Mouse (Mus musculus): ENCODE results near the gene Saa4. TPM values are rescaled to one million over a fixed set of nuclear protein-coding genes. Genes with fewer than 3 reads are reported as not detected.

Gene Saa4
- polyA plus RNA-seq, 1 experiment from 2014 or later = not detected

GRCm38 (mm10) chr7:46738561-46739460 is 6.4 kb upstream of the Saa4 start:
- 89% methylated on average over 12 of the region's 12 CpGs for WGBS
- Histone ChIP-seq H3K9me3 (no peaks in the 10 kb centered on the region), H3K4me2 (replicated peaks) (no peak overlapping the region), H3K9ac (replicated peaks) (no peak overlapping the region), H3K36me3 (no peaks in the 10 kb centered on the region), H3K4me3 (replicated peaks) (no peak overlapping the region), H3K27ac (no peak overlapping the region), H3K27me3 (no peaks in the 10 kb centered on the region), H3K4me1 (replicated peaks) (no peaks in the 10 kb centered on the region)
- no peak for ATAC-seq

DNA sequence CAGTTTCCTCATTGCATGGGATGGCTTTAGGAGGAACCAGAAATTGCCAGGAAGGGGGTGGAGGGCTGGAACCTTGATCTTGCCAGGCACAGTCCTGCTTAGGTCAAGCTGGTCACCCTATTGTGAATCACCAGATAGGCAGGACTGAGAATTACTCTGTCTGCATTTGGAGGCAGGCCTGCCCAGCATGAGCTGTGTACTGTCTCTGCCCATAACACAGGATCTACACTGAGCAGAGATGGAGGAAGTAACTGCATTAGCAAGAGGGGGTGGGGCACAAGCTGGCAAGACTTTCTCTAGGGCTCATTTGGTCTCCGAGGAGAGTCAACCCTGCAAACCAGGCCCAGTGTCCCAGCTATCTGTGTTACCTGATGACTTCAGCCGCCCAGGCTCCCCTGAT is 2.6 kb upstream of the Saa4 start:
- no peaks in the 10 kb centered on the region for H3K27me3 ChIP-seq
- WGBS = 88% methylated on average over 2 of the region's 2 CpGs
- no peaks in the 10 kb centered on the region for H3K4me1 ChIP-seq (replicated peaks)
- H3K36me3 ChIP-seq = no peaks in the 10 kb centered on the region
- H3K4me2 ChIP-seq (replicated peaks) = no peak overlapping the region
- no peak for ATAC-seq
- no peaks in the 10 kb centered on the region for H3K9me3 ChIP-seq
- no peak overlapping the region for H3K4me3 ChIP-seq (replicated peaks)
- no peak overlapping the region for H3K27ac ChIP-seq
- H3K9ac ChIP-seq (replicated peaks) = no peak overlapping the region

- no peaks in the 10 kb centered on the region for H3K4me1 ChIP-seq (replicated peaks)
- H3K36me3 ChIP-seq = no peaks in the 10 kb centered on the region
- no peaks in the 10 kb centered on the region for H3K27me3 ChIP-seq
- H3K9ac ChIP-seq (replicated peaks) = no peak overlapping the region
- no peaks in the 10 kb centered on the region for H3K9me3 ChIP-seq
- WGBS = 86% methylated on average over 1 of the region's 1 CpGs
- no peak overlapping the region for H3K27ac ChIP-seq
- no peak overlapping the region for H3K4me3 ChIP-seq (replicated peaks)
- no peak for ATAC-seq
- H3K4me2 ChIP-seq (replicated peaks) = no peak overlapping the region
Observed at GRCm38 (mm10) chr7:46727584-46727983, 4.8 kb downstream of the Saa4 start.

- H3K4me3 ChIP-seq (replicated peaks) = no peak overlapping the region
- no peak overlapping the region for H3K27ac ChIP-seq
- H3K4me1 ChIP-seq (replicated peaks) = no peaks in the 10 kb centered on the region
- H3K9ac ChIP-seq (replicated peaks) = no peak overlapping the region
- WGBS = 76% methylated on average over 5 of the region's 5 CpGs
- H3K27me3 ChIP-seq = 0 out of 2 replicates have a peak, but pooled peaks cover 3% of the 10 kb centered on the region
- H3K9me3 ChIP-seq = no peaks in the 10 kb centered on the region
- H3K4me2 ChIP-seq (replicated peaks) = no peak overlapping the region
- H3K36me3 ChIP-seq = no peaks in the 10 kb centered on the region
- ATAC-seq = no peak
Observed at GRCm38 (mm10) chr7:46724396-46724795, 8.0 kb downstream of the Saa4 start.

GRCm38 (mm10) chr7:46723849-46724248 is 8.6 kb downstream of the Saa4 start:
- H3K4me2 ChIP-seq (replicated peaks) = no peak overlapping the region
- no peaks in the 10 kb centered on the region for H3K9me3 ChIP-seq
- H3K36me3 ChIP-seq = no peaks in the 10 kb centered on the region
- no peak for ATAC-seq
- WGBS = 83% methylated on average over 3 of the region's 3 CpGs
- no peaks in the 10 kb centered on the region for H3K4me1 ChIP-seq (replicated peaks)
- no peak overlapping the region for H3K27ac ChIP-seq
- H3K9ac ChIP-seq (replicated peaks) = no peak overlapping the region
- H3K4me3 ChIP-seq (replicated peaks) = no peak overlapping the region
- 0 out of 2 replicates have a peak, but pooled peaks cover 3% of the 10 kb centered on the region for H3K27me3 ChIP-seq

DNA sequence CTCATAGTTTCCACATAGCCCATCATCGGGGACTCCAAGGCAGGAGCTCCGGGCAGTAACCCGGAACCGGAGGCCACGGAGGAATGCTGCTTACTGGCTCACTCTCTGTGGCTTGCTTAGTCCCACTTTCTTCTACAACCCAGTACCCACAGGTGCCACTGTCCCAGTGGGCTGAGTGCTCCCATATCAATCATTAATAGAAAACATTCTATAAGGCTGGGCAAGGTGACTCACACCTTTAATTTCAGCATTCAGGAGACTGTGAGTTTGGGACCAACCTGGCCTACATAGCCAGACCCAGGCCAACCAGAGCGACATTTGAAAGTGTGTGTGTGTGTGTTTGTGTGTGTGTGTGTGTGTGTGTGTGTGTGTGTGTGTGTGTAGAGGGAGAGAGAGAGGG is 9.0 kb downstream of the Saa4 start:
- no peak for ATAC-seq
- WGBS = 95% methylated on average over 6 of the region's 6 CpGs
- no peak overlapping the region for H3K4me2 ChIP-seq (replicated peaks)
- H3K4me1 ChIP-seq (replicated peaks) = no peaks in the 10 kb centered on the region
- no peak overlapping the region for H3K4me3 ChIP-seq (replicated peaks)
- H3K9me3 ChIP-seq = no peaks in the 10 kb centered on the region
- no peak overlapping the region for H3K9ac ChIP-seq (replicated peaks)
- H3K27me3 ChIP-seq = 0 out of 2 replicates have a peak, but pooled peaks cover 3% of the 10 kb centered on the region
- no peak overlapping the region for H3K27ac ChIP-seq
- H3K36me3 ChIP-seq = no peaks in the 10 kb centered on the region

DNA sequence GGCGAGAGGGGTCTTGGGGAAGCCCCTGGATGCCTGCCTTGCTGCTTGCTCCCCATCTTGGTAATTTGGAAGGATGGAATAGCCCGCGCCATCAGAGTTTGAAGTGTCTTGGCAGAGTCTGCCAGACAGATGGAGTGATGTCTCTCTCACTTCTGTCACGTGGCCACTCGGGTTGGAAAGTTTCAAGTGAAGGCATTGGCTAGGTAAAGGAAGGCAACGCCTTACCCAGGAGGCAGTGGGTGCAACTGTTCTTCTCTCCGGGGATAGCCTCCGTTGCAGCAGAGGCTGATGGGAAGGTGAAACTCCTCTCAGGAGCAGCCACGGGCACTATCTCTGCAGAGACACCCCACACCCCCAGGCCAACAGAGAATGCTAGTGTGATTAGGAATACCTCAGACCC is 11.9 kb downstream of the Saa4 start:
- no peak overlapping the region for H3K9ac ChIP-seq (replicated peaks)
- H3K27me3 ChIP-seq = peaks cover 3% of the 10 kb centered on the region; the same call in 1 of the 2 replicates
- H3K4me2 ChIP-seq (replicated peaks) = no peak overlapping the region
- no peaks in the 10 kb centered on the region for H3K4me1 ChIP-seq (replicated peaks)
- H3K4me3 ChIP-seq (replicated peaks) = no peak overlapping the region
- no peak overlapping the region for H3K27ac ChIP-seq
- H3K36me3 ChIP-seq = no peaks in the 10 kb centered on the region
- WGBS = 71% methylated on average over 9 of the region's 9 CpGs
- no peaks in the 10 kb centered on the region for H3K9me3 ChIP-seq
- ATAC-seq = no peak

DNA sequence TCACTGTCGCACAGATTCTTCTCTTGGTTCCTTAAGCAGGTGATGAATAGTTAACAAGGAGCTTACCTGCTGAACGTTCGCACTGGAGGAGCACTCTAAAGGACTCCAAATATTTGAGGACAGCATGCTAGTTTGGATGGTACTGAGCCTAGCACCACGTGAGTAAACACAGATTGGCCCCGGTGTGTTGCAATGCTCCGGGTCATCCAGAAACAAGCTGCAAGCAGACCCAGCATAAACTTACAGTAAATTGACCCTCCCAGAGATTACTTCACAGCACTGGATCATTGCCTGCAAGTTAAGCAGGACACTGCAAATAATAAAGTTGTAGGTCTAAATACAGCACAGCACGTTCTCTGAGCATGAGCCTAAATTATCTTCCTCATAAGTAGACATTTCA is 12.9 kb downstream of the Saa4 start:
- Histone ChIP-seq H3K9me3 (no peaks in the 10 kb centered on the region), H3K36me3 (no peaks in the 10 kb centered on the region), H3K27me3 (peaks cover 3% of the 10 kb centered on the region; the same call in 1 of the 2 replicates), H3K4me1 (replicated peaks) (no peaks in the 10 kb centered on the region), H3K27ac (no peak overlapping the region), H3K9ac (replicated peaks) (no peak overlapping the region), H3K4me2 (replicated peaks) (no peak overlapping the region), H3K4me3 (replicated peaks) (no peak overlapping the region)
- 87% methylated on average over 7 of the region's 7 CpGs for WGBS
- no peak for ATAC-seq

- Histone ChIP-seq H3K27ac (no peak overlapping the region), H3K9ac (replicated peaks) (no peak overlapping the region), H3K36me3 (no peaks in the 10 kb centered on the region), H3K27me3 (peaks cover 3% of the 10 kb centered on the region; the same call in 1 of the 2 replicates), H3K4me1 (replicated peaks) (no peaks in the 10 kb centered on the region), H3K4me3 (replicated peaks) (no peak overlapping the region), H3K4me2 (replicated peaks) (no peak overlapping the region), H3K9me3 (no peaks in the 10 kb centered on the region)
- 87% methylated on average over 7 of the region's 7 CpGs for WGBS
- no peak for ATAC-seq
Observed at GRCm38 (mm10) chr7:46718591-46719270, 13.7 kb downstream of the Saa4 start.

DNA sequence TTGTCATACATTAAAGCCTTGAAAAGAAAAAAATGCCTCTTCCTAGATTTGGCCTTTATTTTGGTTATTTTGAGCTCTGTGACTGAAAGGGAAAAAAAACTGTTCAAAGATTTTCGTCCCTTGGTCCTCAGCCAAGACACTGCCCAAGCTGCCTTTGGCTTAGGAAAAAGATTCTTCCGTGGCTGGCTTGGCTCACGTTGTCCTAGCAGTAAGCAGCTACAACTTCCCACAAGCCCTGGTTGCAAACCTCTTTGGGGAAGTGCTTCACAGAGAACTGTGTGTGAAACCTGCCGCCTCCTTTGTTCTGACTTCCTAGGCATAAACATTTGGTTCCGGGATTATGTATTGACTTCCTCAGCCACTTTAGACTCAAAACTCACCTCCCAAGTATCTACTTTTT is 15.5 kb downstream of the Saa4 start:
- Histone ChIP-seq H3K4me2 (replicated peaks) (no peak overlapping the region), H3K9ac (replicated peaks) (no peak overlapping the region), H3K9me3 (no peaks in the 10 kb centered on the region), H3K4me3 (replicated peaks) (no peak overlapping the region), H3K27me3 (peaks cover 3% of the 10 kb centered on the region; the same call in 1 of the 2 replicates), H3K36me3 (no peaks in the 10 kb centered on the region), H3K4me1 (replicated peaks) (no peaks in the 10 kb centered on the region), H3K27ac (no peak overlapping the region)
- WGBS = 77% methylated on average over 5 of the region's 5 CpGs
- ATAC-seq = no peak

GRCm38 (mm10) chr7:46715600-46715999 is 16.8 kb downstream of the Saa4 start, which contains the start of gene Saa3:
Gene Saa3 (minus strand): TSS chr7:46715700.
- Histone ChIP-seq H3K27ac (no peak within 1 kb of the TSS), H3K4me1 (replicated peaks) (no peaks in the 10 kb centered on the region), H3K4me2 (replicated peaks) (no peak within 1 kb of the TSS), H3K36me3 (no peaks in the 10 kb centered on the region), H3K9me3 (no peaks in the 10 kb centered on the region), H3K9ac (replicated peaks) (no peak within 1 kb of the TSS), H3K4me3 (replicated peaks) (no peak within 1 kb of the TSS), H3K27me3 (peaks cover 3% of the 10 kb centered on the region; the same call in 1 of the 2 replicates)
- 92% methylated on average over 5 of the region's 5 CpGs for WGBS
- ATAC-seq = no peak

DNA sequence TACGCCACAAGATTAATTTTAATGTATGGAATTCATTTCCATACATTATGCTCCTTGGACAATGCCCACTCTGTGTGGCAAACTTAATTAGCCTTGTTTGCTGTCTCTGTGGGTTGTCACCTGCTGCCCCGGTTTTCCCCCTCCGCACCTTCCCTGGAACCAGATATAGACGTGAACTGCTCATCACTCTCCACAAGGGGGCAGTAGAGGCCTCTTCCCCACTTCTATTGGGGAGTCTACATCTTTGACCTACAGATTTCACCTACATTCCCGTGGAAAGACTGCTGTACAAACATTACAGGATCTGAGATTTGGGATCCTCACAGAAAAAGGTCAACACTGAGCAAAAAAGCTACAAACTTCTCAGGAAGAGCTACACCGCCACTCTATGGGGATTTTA is 17.9 kb downstream of the Saa4 start:
- Histone ChIP-seq H3K36me3 (no peaks in the 10 kb centered on the region), H3K27ac (no peak overlapping the region), H3K4me2 (replicated peaks) (no peak overlapping the region), H3K4me1 (replicated peaks) (peaks cover 4% of the 10 kb centered on the region), H3K9ac (replicated peaks) (no peak overlapping the region), H3K27me3 (peaks cover 2% of the 10 kb centered on the region; the same call in 1 of the 2 replicates), H3K9me3 (no peaks in the 10 kb centered on the region), H3K4me3 (replicated peaks) (no peak overlapping the region)
- WGBS = 34% methylated on average over 6 of the region's 6 CpGs
- ATAC-seq = no peak
